9 mouse cellular contexts compared by ENCODE assay signal in the genomic region with DNA sequence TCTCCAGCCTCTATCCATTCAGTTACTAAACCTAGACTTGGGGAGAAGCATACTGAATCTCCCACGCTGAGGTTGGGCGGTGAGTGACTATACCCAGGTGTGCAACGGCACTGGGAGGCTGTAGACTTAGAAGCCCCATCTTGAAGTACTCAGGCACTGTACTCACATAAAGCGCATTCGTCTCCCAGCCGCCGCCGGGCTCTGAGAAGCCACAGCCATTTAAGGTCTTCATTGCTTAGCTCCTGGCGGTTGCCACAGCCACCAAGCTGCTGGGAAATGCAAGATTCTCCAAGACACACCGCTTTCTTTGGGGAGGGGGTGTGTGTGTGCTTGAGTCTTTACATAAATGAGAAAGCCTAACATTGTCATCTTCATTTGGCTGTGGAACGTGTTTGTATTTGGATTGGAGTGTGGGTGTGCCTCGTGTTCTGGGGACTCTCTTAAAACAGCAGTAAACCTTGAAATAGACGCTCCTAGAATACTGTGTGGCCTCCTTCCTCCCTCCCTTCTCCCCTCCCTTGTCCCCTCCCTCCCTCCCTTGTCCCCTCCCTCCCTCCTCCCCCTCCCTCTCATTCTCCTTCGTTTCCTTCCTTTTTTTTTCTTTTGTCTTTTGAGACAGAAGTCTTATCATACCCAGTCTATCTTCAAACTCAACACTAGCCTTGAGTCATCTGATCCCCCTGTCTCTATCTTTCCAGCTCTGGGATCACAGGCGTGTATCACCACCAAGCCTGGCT.
DNase-seq lines count a peak whose midpoint lies in the region; ATAC-seq lines count a peak whose summit lies in the region.
"Had no signal": no experiment of that assay in that cellular context is flagged by ENCODE, and none has a peak within 500 bp of the region (broad histone marks: within the 10 kb centered on the region; RNA-seq: fewer than 3 reads in every experiment).

No protein-coding gene starts in this region.

- H3K4me3 ChIP-seq in hindbrain, embryonic 10.5 days = no peak overlapping the region
- H3K4me3 ChIP-seq in midbrain, embryonic 15.5 days = no peak overlapping the region

- H3K36me3 ChIP-seq in hindbrain, embryonic 10.5 days = no peaks in the 10 kb centered on the region
- H3K36me3 ChIP-seq in midbrain, embryonic 15.5 days (replicated peaks) = no peaks in the 10 kb centered on the region

- H3K27ac ChIP-seq in hindbrain, embryonic 10.5 days = no peak overlapping the region
- no peak overlapping the region for H3K27ac ChIP-seq in midbrain, embryonic 15.5 days

- 70% methylated on average over 15 of the region's 15 CpGs for WGBS in hindbrain, embryonic 10.5 days
- WGBS in midbrain, embryonic 15.5 days = 74% methylated on average over 15 of the region's 15 CpGs

- H3K27me3 ChIP-seq in hindbrain, embryonic 10.5 days (ENCODE audit: insufficient read depth, poor library complexity, severe bottlenecking) = no peaks in the 10 kb centered on the region
- no peaks in the 10 kb centered on the region for H3K27me3 ChIP-seq in midbrain, embryonic 15.5 days (replicated peaks)

- no peak for ATAC-seq in cerebellum, adult (ENCODE audit: insufficient number of reproducible peaks, low FRiP score, low TSS enrichment)
- ATAC-seq in midbrain, embryonic 15.5 days (replicated peaks) = no peak

- H3K4me1 ChIP-seq in hindbrain, embryonic 10.5 days (replicated peaks) = peaks cover 27% of the 10 kb centered on the region
- peaks cover 5% of the 10 kb centered on the region for H3K4me1 ChIP-seq in midbrain, embryonic 15.5 days

- H3K9me3 ChIP-seq in hindbrain, embryonic 10.5 days = no peaks in the 10 kb centered on the region
- H3K9me3 ChIP-seq in midbrain, embryonic 15.5 days = no peaks in the 10 kb centered on the region

- intact Hi-C loops in left cerebral cortex, postnatal 14 days (cut with DNase I) = loop anchor here (5.0 kb wide), 1 partner anchor 44 kb away; no protein-coding TSS in a partner anchor

- peak; percentile 35 for DNase-seq in layer of hippocampus, adult 9-11 months
- no peak for DNase-seq in layer of hippocampus, adult 9-10 months (ENCODE audit: low spot score)
- peak; percentile 80 for DNase-seq in brain, adult 2 months (ENCODE audit: low read depth, low spot score)
- DNase-seq in left cerebral cortex, postnatal 14 days (ENCODE audit: low spot score in 2 of 2) = peak; percentile 45 to 87
- DNase-seq in right cerebral cortex, postnatal 10 days (ENCODE audit: low spot score in 2 of 2) = peak; percentile 60 to 73
- DNase-seq in hindbrain, embryonic 10.5 days (ENCODE audit: low spot score) = no peak
- DNase-seq: lung, adult 18-20 months had no signal

- no peak overlapping the region for H3K9ac ChIP-seq in midbrain, embryonic 15.5 days

- no peak overlapping the region for H3K4me2 ChIP-seq in midbrain, embryonic 15.5 days

Comparison
In these comparisons a context has a peak if more than half of its experiments do, and no peak if none do; other contexts are left out.
1. DNase-seq: peak in layer of hippocampus, adult 9-11 months (single experiment), brain, adult 2 months (single experiment), left cerebral cortex, postnatal 14 days (2 of 2) and right cerebral cortex, postnatal 10 days (2 of 2); none in layer of hippocampus, adult 9-10 months (single experiment) and hindbrain, embryonic 10.5 days (single experiment).